Mouse (Mus musculus) embryonic facial prominence, embryonic 13.5 days (tissue): Measurements from ENCODE around the gene Tmem87b. TPM values are rescaled to one million over a fixed set of nuclear protein-coding genes. Genes with fewer than 3 reads are reported as not detected.
A peak's percentile ranks its signal among the peaks of the same experiment; 100 is the strongest.

Experiments used
- ATAC-seq: fragments of 200-750 bp; cut with Nextera tagmentation; 2 replicates; pipeline ENCODE4 v1.8.0; 2017; ENCODE audit warnings: low read depth; ENCODE audit not compliant: insufficient number of reproducible peaks, insufficient read depth, low FRiP score, low TSS enrichment
- H3K27ac ChIP-seq: fragments of 300-500 bp; sonication (generic); 2 replicates; pipeline ENCODE4 v1.5.1; 2015; ENCODE audit warnings: moderate library complexity, mild to moderate bottlenecking, inconsistent platforms
- H3K27me3 ChIP-seq: fragments of 300-500 bp; sonication (generic); 2 replicates; pipeline ENCODE4 v1.6.1; 2015; ENCODE audit warnings: mild to moderate bottlenecking, inconsistent platforms
- H3K36me3 ChIP-seq: fragments of 300-500 bp; sonication (generic); 2 replicates; pipeline ENCODE4 v1.6.1; 2015; ENCODE audit warnings: mild to moderate bottlenecking, inconsistent platforms
- H3K4me1 ChIP-seq: fragments of 300-500 bp; sonication (generic); 2 replicates; pipeline ENCODE4 v1.6.1; 2015; ENCODE audit warnings: inconsistent platforms
- H3K4me2 ChIP-seq: fragments of 300-500 bp; sonication (generic); 2 replicates; pipeline ENCODE4 v1.6.1; 2015; ENCODE audit warnings: moderate library complexity, mild to moderate bottlenecking, inconsistent platforms
- H3K4me3 ChIP-seq: fragments of 300-500 bp; sonication (generic); 2 replicates; pipeline ENCODE4 v1.5.1; 2015; ENCODE audit warnings: mild to moderate bottlenecking, inconsistent platforms
- H3K9ac ChIP-seq: fragments of 300-500 bp; sonication (generic); 2 replicates; pipeline ENCODE4 v1.6.1; 2015; ENCODE audit warnings: mild to moderate bottlenecking, inconsistent platforms
- H3K9me3 ChIP-seq: fragments of 300-500 bp; sonication (generic); 2 replicates; pipeline ENCODE4 v1.6.1; 2016; ENCODE audit warnings: inconsistent platforms
- WGBS: fragments of 180-500 bp; shearing (Covaris S2); methylation state at CpG from one replicate; pipeline ENCODE4 v1.1.7; 2015; ENCODE audit warnings: mixed read lengths; 5-methylcytosine and 5-hydroxymethylcytosine counted together
- polyA plus RNA-seq: library from polyadenylated mRNA; unstranded; fragments of >200 nt; fragmentation: Nextera tagmentation; extraction: Ambion mirVana; gene quantifications from 2 replicates; pipeline ENCODE4 v1.2.1, GENCODE M21; 2015

Gene Tmem87b
- polyA plus RNA-seq, 1 experiment from 2014 or later, result 28.4 TPM

DNA sequence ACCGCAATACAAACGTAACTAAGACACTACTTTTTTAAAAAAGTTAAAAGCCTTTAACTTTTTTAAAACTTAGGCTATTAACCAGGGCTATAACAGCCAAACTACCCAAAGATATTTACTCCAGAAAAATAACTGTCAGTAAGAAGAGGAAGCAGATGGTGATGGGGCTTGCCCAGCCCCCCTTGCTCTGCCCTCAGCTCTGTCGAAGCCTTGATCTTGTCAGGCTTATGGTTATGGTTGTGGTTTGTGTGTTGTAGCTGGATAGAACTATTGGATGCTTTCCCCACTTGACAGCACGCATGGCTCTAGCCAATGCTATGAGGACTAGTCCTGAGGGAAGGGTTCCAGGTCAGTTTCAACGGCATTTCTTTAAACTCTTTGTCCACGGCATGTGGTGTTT, 41.0 kb downstream of the Tmem87b start:
- no peak overlapping the region for H3K27ac ChIP-seq
- H3K9ac ChIP-seq, result no peak overlapping the region
- H3K36me3 ChIP-seq, result peaks cover 7% of the 10 kb centered on the region; the same call in 1 of the 2 replicates
- H3K9me3 ChIP-seq, result peaks cover 4% of the 10 kb centered on the region; the same call in 1 of the 2 replicates
- WGBS, result 83% methylated on average over 6 of the region's 6 CpGs
- H3K4me3 ChIP-seq, result no peak overlapping the region
- ATAC-seq, result no peak
- peaks cover 4% of the 10 kb centered on the region for H3K4me1 ChIP-seq
- no peak overlapping the region for H3K4me2 ChIP-seq
- peaks cover 13% of the 10 kb centered on the region for H3K27me3 ChIP-seq

GRCm38 (mm10) chr2:128859861-128860260, 41.9 kb downstream of the Tmem87b start:
- 82% methylated on average over 3 of the region's 3 CpGs for WGBS
- Histone ChIP-seq H3K4me3 (no peak overlapping the region), H3K4me1 (peaks cover 8% of the 10 kb centered on the region), H3K9me3 (peaks cover 4% of the 10 kb centered on the region; the same call in 1 of the 2 replicates), H3K9ac (no peak overlapping the region), H3K4me2 (no peak overlapping the region), H3K27ac (no peak overlapping the region), H3K27me3 (peaks cover 19% of the 10 kb centered on the region), H3K36me3 (peaks cover under 1% of the 10 kb centered on the region; the same call in 1 of the 2 replicates)
- no peak for ATAC-seq

DNA sequence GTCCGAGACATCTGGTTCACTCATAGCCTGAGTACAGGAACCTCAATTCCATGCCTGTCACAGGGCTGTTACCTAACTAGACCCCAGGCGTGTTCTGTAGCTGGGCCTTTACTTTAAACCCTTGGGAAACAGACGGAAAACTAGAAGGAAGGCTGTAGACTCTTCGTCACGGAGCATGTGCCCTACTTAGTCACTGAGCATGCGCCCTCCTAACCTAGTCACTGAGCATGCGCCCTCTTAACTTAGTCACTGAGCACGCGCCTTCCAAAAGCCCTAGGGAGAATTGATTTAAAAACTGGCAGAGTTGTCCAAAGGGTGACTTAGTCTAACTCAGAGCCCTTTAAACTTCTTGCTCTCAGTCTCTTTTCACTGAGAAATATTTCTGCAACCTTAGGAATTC, 44.7 kb downstream of the Tmem87b start, which contains the start of gene Fbln7:
Gene Fbln7, plus strand, starts transcription at position 346 of the 400 bp plus-strand sequence.
- 80% methylated on average over 9 of the region's 9 CpGs for WGBS
- H3K4me3 ChIP-seq, result peak within 1 kb of the TSS; percentile 59
- peaks cover 12% of the 10 kb centered on the region for H3K4me1 ChIP-seq
- H3K27me3 ChIP-seq, result peaks cover 31% of the 10 kb centered on the region
- H3K4me2 ChIP-seq, result peak within 1 kb of the TSS; percentile 96
- H3K27ac ChIP-seq, result no peak within 1 kb of the TSS
- H3K9ac ChIP-seq, result peak within 1 kb of the TSS; percentile 73
- H3K9me3 ChIP-seq, result peaks cover 4% of the 10 kb centered on the region; the same call in 1 of the 2 replicates
- no peak for ATAC-seq
- no peaks in the 10 kb centered on the region for H3K36me3 ChIP-seq

GRCm38 (mm10) chr2:128863777-128864331, 45.9 kb downstream of the Tmem87b start:
- no peak overlapping the region for H3K27ac ChIP-seq

GRCm38 (mm10) chr2:128865061-128865460, 47.1 kb downstream of the Tmem87b start:
- Histone ChIP-seq H3K27me3 (peaks cover 31% of the 10 kb centered on the region), H3K27ac (no peak overlapping the region), H3K9ac (no peak overlapping the region), H3K36me3 (no peaks in the 10 kb centered on the region), H3K4me1 (peaks cover 12% of the 10 kb centered on the region), H3K9me3 (no peaks in the 10 kb centered on the region), H3K4me2 (no peak overlapping the region), H3K4me3 (no peak overlapping the region)
- 40% methylated on average over 3 of the region's 3 CpGs for WGBS
- no peak for ATAC-seq

More at GRCm38 (mm10) chr2:128863777-128864331, 45.9 kb downstream of the Tmem87b start:
- H3K27me3 ChIP-seq, result peaks cover 31% of the 10 kb centered on the region
- H3K9ac ChIP-seq, result peak overlapping the region; percentile 73
- peak overlapping the region; percentile 96 for H3K4me2 ChIP-seq
- no peaks in the 10 kb centered on the region for H3K36me3 ChIP-seq
- H3K4me3 ChIP-seq, result peak overlapping the region; percentile 59
- under 1% methylated on average over 38 of the region's 38 CpGs for WGBS
- H3K9me3 ChIP-seq, result peaks cover 3% of the 10 kb centered on the region; the same call in 1 of the 2 replicates
- ATAC-seq, result peak; percentile 64; the same call in 1 of the 2 replicates
- H3K4me1 ChIP-seq, result peaks cover 12% of the 10 kb centered on the region

DNA sequence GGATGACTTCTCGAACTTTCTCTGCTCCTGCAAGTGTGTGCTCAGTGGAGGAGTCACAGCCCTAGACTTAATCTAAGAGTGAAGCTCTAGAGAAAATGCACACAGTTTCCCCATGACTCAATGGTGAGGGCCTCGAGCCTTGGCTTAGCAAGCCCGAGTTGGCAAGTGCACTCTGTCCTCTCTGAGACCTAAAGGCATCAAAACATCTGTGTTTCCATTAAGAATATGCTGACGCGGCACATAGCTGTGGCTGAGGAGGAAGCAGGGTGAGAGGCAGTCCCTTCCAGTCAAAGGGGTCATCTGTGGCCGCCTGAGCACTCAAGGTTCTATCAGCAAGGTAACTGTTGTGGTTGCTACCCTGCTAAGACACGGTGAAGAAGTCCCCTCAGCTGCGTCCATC, 53.7 kb downstream of the Tmem87b start:
- no peaks in the 10 kb centered on the region for H3K9me3 ChIP-seq
- ATAC-seq, result no peak
- H3K27ac ChIP-seq, result no peak overlapping the region
- H3K27me3 ChIP-seq, result no peaks in the 10 kb centered on the region
- H3K4me2 ChIP-seq, result no peak overlapping the region
- 72% methylated on average over 8 of the region's 8 CpGs for WGBS
- no peaks in the 10 kb centered on the region for H3K36me3 ChIP-seq
- H3K4me1 ChIP-seq, result no peaks in the 10 kb centered on the region
- H3K4me3 ChIP-seq, result no peak overlapping the region
- no peak overlapping the region for H3K9ac ChIP-seq

DNA sequence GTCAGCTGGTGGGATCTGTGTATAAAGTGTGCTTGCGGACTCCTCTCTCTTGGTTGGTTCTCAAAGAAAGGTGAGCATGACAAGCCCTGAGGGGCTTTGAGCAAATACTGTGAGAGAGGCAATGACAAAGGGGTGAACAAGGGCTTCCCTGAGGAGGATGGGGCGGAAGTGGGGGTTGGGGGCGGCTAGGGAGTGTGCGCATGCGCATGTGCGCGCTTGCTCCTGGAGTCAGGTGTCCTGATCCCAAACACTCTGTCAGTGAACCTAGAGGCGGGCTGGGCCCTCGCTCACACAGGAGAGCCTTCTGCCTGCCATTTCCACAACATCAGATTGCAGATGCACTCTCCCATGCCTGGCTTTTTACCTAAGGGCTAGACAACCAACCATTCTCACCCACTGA, 54.3 kb downstream of the Tmem87b start:
- no peak for ATAC-seq
- no peaks in the 10 kb centered on the region for H3K9me3 ChIP-seq
- H3K9ac ChIP-seq, result no peak overlapping the region
- no peak overlapping the region for H3K4me3 ChIP-seq
- no peak overlapping the region for H3K27ac ChIP-seq
- H3K4me1 ChIP-seq, result no peaks in the 10 kb centered on the region
- H3K36me3 ChIP-seq, result no peaks in the 10 kb centered on the region
- 84% methylated on average over 9 of the region's 9 CpGs for whole genome bisulfite sequencing
- no peaks in the 10 kb centered on the region for H3K27me3 ChIP-seq
- no peak overlapping the region for H3K4me2 ChIP-seq

- no peak overlapping the region for H3K27ac ChIP-seq
- H3K36me3 ChIP-seq, result no peaks in the 10 kb centered on the region
- H3K27me3 ChIP-seq, result no peaks in the 10 kb centered on the region
- no peak for ATAC-seq
- 82% methylated on average over 8 of the region's 8 CpGs for WGBS
- no peaks in the 10 kb centered on the region for H3K9me3 ChIP-seq
- no peak overlapping the region for H3K4me2 ChIP-seq
- H3K4me3 ChIP-seq, result no peak overlapping the region
- no peaks in the 10 kb centered on the region for H3K4me1 ChIP-seq
- H3K9ac ChIP-seq, result no peak overlapping the region
Observed at GRCm38 (mm10) chr2:128875526-128875925, 57.6 kb downstream of the Tmem87b start.

- H3K36me3 ChIP-seq, result no peaks in the 10 kb centered on the region
- 68% methylated on average over 4 of the region's 4 CpGs for WGBS
- H3K9ac ChIP-seq, result no peak overlapping the region
- no peaks in the 10 kb centered on the region for H3K9me3 ChIP-seq
- H3K27ac ChIP-seq, result no peak overlapping the region
- no peak overlapping the region for H3K4me2 ChIP-seq
- H3K27me3 ChIP-seq, result no peaks in the 10 kb centered on the region
- no peak overlapping the region for H3K4me3 ChIP-seq
- ATAC-seq, result no peak
- H3K4me1 ChIP-seq, result no peaks in the 10 kb centered on the region
Observed at GRCm38 (mm10) chr2:128881236-128881635, 63.3 kb downstream of the Tmem87b start.

- ATAC-seq, result no peak
- H3K36me3 ChIP-seq, result no peaks in the 10 kb centered on the region
- WGBS, result 82% methylated on average over 8 of the region's 8 CpGs
Observed at GRCm38 (mm10) chr2:128885225-128885811, 67.4 kb downstream of the Tmem87b start.

GRCm38 (mm10) chr2:128887866-128888550, 70.1 kb downstream of the Tmem87b start:
- no peaks in the 10 kb centered on the region for H3K36me3 ChIP-seq
- H3K9ac ChIP-seq, result no peak overlapping the region
- peaks cover 9% of the 10 kb centered on the region; the same call in 1 of the 2 replicates for H3K27me3 ChIP-seq
- H3K4me1 ChIP-seq, result 0 out of 2 replicates have a peak, but pooled peaks cover 3% of the 10 kb centered on the region
- no peak overlapping the region for H3K4me3 ChIP-seq
- ATAC-seq, result no peak
- 52% methylated on average over 6 of the region's 6 CpGs for WGBS
- H3K4me2 ChIP-seq, result no peak overlapping the region
- peak overlapping the region; percentile 28; the same call in 1 of the 2 replicates for H3K27ac ChIP-seq
- H3K9me3 ChIP-seq, result no peaks in the 10 kb centered on the region

More at GRCm38 (mm10) chr2:128885225-128885811, 67.4 kb downstream of the Tmem87b start:
- H3K4me2 ChIP-seq, result no peak overlapping the region
- H3K27ac ChIP-seq, result no peak overlapping the region
- no peak overlapping the region for H3K9ac ChIP-seq
- H3K4me3 ChIP-seq, result no peak overlapping the region
- no peaks in the 10 kb centered on the region for H3K9me3 ChIP-seq
- no peaks in the 10 kb centered on the region for H3K27me3 ChIP-seq
- no peaks in the 10 kb centered on the region for H3K4me1 ChIP-seq
